8 mouse cellular contexts compared by ENCODE assay signal in genomic region chr4:120815622-120816334, GRCm38 (mm10). TPM values are rescaled to one million over a fixed set of nuclear protein-coding genes. Genes with fewer than 3 reads are reported as not detected.
DNase-seq lines count a peak whose midpoint lies in the region; ATAC-seq lines count a peak whose summit lies in the region.

No protein-coding gene starts in this region.

- WGBS in intestine, embryonic 14.5 days = 7% methylated on average over 10 of the region's 10 CpGs

- no peaks in the 10 kb centered on the region for H3K9me3 ChIP-seq in intestine, embryonic 14.5 days (ENCODE audit: control insufficient read depth, low read length)

- no peaks in the 10 kb centered on the region for H3K36me3 ChIP-seq in intestine, embryonic 14.5 days (ENCODE audit: control insufficient read depth, insufficient read depth, low read length)

- peak overlapping the region; percentile 58 for H3K9ac ChIP-seq in intestine, embryonic 14.5 days (ENCODE audit: low read length)

- intact Hi-C loops in left cerebral cortex, postnatal 10 days (cut with DNase I) = no loop called here

- H3K4me2 ChIP-seq in intestine, embryonic 14.5 days (ENCODE audit: low read length) = peak overlapping the region; percentile 86

- DNase-seq in adrenal gland, adult 18-20 months (ENCODE audit: low spot score in 2 of 2) = peak; percentile 48 to 68
- peak; percentile 80 for DNase-seq in embryo, embryonic 11.5 days (ENCODE audit: low read depth, low spot score)
- DNase-seq in gastrocnemius, postnatal 25 days = peak; percentile 77
- peak; percentile 79 for DNase-seq in intestine, embryonic 14.5 days (ENCODE audit: low spot score)
- peak; percentile 77 to 90 for DNase-seq in left cerebral cortex, postnatal 10 days (ENCODE audit: extremely low spot score in 1 of 2, low spot score in 2 of 2)
- DNase-seq in right cerebral cortex, postnatal 10 days (ENCODE audit: low spot score in 2 of 2) = peak; percentile 87 to 95
- DNase-seq in urinary bladder, postnatal 14 days (ENCODE audit: low spot score) = peak; percentile 77

- peak; percentile 97 for ATAC-seq in intestine, embryonic 14.5 days (replicated peaks; ENCODE audit: low FRiP score, low TSS enrichment, low read depth)
- ATAC-seq in megakaryocyte progenitor cell, adult 5-6 weeks (replicated peaks; ENCODE audit: poor library complexity) = peak; percentile 99

- H3K4me1 ChIP-seq in intestine, embryonic 14.5 days (replicated peaks; ENCODE audit: control insufficient read depth, insufficient read depth, low read length) = peaks cover 31% of the 10 kb centered on the region

- peak overlapping the region; percentile 76 for H3K27ac ChIP-seq in intestine, embryonic 14.5 days (ENCODE audit: low read depth)

- H3K27me3 ChIP-seq in intestine, embryonic 14.5 days (replicated peaks; ENCODE audit: control insufficient read depth, insufficient read depth, low read length) = no peaks in the 10 kb centered on the region

- peak overlapping the region; percentile 65 for H3K4me3 ChIP-seq in intestine, embryonic 14.5 days (ENCODE audit: low read depth, low read length)

RNA-seq across cellular contexts. Expression of gene Nfyc, which starts 15.6 kb away (rescaled TPM):
- total RNA-seq in adrenal gland, adult 18-20 months (2021) = 10 to 100 TPM; 53.9 to 57.2 TPM
- total RNA-seq in gastrocnemius, postnatal 25 days (2021) = 10 to 100 TPM; 39.3 to 43.5 TPM
- 101 and 109 TPM in 2 replicates for polyA plus RNA-seq in intestine, embryonic 14.5 days (2014; fragmentation: Nextera tagmentation; extraction: Ambion mirVana)
- 10 to 100 TPM; 43.8 to 47.9 TPM for total RNA-seq in left cerebral cortex, postnatal 10 days (2021)
- total RNA-seq in megakaryocyte progenitor cell, adult 5-6 weeks (2015) = 60.6 and 69.9 TPM in 2 replicates
- total RNA-seq in megakaryocyte progenitor cell, adult 5-6 weeks (2017) = 40.8 and 41.5 TPM in 2 replicates

RNA-seq across cellular contexts. Expression of gene Rims3, which starts 38.8 kb away (rescaled TPM):
- 1 to 10 TPM; 9.2 to 10.0 TPM for total RNA-seq in adrenal gland, adult 18-20 months (2021)
- total RNA-seq in gastrocnemius, postnatal 25 days (2021) = under 1 TPM in 1 of 2 experiments, not detected in 1; 0.03 TPM
- polyA plus RNA-seq in intestine, embryonic 14.5 days (2014; fragmentation: Nextera tagmentation; extraction: Ambion mirVana) = 2.2 and 2.5 TPM in 2 replicates
- 10 to 100 TPM; 38.9 to 41.0 TPM for total RNA-seq in left cerebral cortex, postnatal 10 days (2021)
- 0.02 and 0.07 TPM in 2 replicates for total RNA-seq in megakaryocyte progenitor cell, adult 5-6 weeks (2015)
- 0.14 TPM in 1 of 2 replicates, not detected in the other for total RNA-seq in megakaryocyte progenitor cell, adult 5-6 weeks (2017)

Comparison
In these comparisons a context has a peak if more than half of its experiments do, and no peak if none do; other contexts are left out.
1. Peak in every context shown above with its lines: DNase-seq, ATAC-seq, H3K4me3 ChIP-seq and H3K27ac ChIP-seq.
2. RNA of gene Rims3, which starts 38.8 kb away (total RNA-seq): 38.9 to 41.0 TPM in left cerebral cortex, postnatal 10 days and 9.2 to 10.0 TPM in adrenal gland, adult 18-20 months; 0.02 to 0.14 TPM in megakaryocyte progenitor cell, adult 5-6 weeks and 0.03 TPM in gastrocnemius, postnatal 25 days; every median in the first group is over 4 times any median in the second.